Mouse (Mus musculus): ENCODE results near the gene Prmt9.

Prmt9 gene

DNA sequence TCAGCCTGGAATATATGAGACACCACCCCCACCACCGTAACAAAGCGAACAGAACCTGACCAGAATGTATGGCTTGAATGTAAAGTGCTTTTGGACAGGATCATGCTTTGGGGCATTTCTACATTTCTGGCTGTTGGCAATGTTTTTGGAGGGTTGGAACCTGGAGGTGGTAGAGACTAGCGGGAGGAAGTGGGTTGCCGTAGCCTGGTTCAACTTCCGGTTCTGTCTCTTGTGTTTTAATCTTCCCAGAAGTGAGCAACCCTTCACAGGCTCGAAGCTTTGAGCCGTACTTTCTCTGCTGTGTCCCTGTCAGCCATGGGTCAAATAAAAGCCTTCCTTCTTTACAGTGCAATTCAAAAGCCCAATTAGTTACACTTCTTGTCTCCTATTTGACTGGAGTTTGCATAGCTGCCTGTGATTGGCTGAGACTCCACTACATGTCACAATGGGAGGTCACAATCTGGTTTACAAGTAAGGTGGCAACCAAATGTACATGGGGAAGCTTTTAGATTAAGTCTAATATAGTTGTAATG is 74.5 kb downstream of the Prmt9 start:
- in situ Hi-C loops (cut with MboI; ENCODE audit: low pct_unique_long_range_greater_than_20kb in 1 of 2, low sequenced_read_pairs in 2 of 2, unreplicated experiment in 1 of 2): no loop called here

DNA sequence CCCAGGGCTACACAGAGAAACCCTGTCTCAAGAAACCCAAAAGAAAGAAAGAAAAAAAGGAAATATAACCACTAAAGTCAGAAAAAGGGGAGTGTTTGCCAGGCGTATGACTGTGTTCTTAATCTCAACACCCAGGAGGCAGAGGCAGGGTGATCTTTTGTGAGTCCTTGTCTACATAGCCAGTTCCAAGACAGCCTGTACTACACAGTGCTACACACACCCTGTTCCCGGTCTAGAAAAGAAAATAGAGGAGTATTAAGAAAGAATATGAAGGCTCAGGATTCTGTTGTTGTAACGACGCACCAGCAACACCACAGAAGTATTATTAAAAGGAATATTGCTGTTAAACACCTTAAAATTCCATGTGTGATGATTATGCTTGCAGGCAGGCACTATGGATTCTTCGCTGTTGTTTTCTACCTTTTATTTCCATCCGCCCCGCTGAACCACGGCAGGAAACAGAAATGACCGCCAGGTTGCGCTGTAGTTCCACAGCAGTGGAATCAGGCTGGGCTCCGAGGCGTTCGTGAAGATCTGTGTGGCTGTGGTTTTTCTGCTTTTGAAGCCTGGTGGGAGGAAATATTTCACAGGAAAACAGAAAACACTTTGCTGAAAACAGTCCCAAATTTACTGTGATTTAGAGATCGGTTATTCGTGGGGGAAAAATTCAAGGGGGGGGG is 80.8 kb downstream of the Prmt9 start:
- in situ Hi-C loops (cut with MboI; ENCODE audit: low pct_unique_long_range_greater_than_20kb in 1 of 2, low sequenced_read_pairs in 2 of 2, unreplicated experiment in 1 of 2): loop anchor here (5.0 to 10.0 kb wide), 2 partner anchors 365 to 372 kb away; no protein-coding TSS in a partner anchor

DNA sequence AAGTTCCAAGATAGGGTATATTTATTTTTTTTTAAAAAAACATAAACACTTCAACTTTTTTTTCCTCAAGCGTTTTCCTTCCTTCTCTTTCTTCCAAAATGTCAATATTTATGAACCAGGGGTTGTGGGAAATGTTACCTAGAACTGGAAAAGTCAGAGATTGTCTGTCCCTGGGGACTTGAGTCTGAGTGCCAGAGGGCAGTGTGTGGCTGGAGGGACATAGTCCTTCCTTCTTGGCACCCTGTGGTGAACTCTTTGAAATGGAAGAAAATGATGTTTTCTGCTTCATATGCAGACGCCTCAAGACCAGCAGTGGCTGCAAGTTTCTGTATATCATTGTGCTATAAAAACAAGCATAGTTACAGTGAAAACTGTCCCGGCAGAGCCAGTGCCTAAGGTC is 81.5 kb downstream of the Prmt9 start:
- in situ Hi-C loops (cut with MboI; ENCODE audit: low pct_unique_long_range_greater_than_20kb in 1 of 2, low sequenced_read_pairs in 2 of 2, unreplicated experiment in 1 of 2): loop anchor here (5.0 to 10.0 kb wide), 2 partner anchors 364 to 372 kb away; no protein-coding TSS in a partner anchor

Data from mouse embryonic stem cell (cell line).